Mouse (Mus musculus): ENCODE results near the gene Ddost. TPM values are rescaled to one million over a fixed set of nuclear protein-coding genes. Genes with fewer than 3 reads are reported as not detected.
A peak's percentile ranks its signal among the peaks of the same experiment; 100 is the strongest.

The Ddost gene
- polyA plus RNA-seq, 1 experiment from 2014 or later, result 277 TPM

DNA sequence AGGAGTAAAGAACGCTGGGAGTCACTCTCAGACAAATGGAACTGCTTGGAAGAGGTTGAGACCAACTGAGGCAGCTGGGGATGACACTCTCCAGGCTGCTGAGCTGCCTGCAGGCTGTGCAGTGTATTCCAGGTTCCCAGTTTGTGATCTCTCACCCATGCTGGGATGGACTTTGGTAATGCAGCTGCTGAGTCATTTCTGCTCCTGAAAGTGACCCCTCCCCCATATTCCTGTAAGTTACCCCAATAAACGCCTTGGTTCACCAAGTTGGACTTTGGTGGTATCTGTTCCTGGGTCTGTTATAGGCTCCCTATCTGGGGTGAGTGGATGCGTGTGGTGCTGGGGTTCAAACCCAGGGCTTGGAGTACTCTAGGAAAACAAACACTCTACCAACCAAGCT lies 53.6 kb downstream of the Ddost start:
- Histone ChIP-seq H3K27me3 (ENCODE audit: control insufficient read depth, insufficient read depth, low read length) (no peaks in the 10 kb centered on the region; the same call in 1 of the 2 replicates), H3K4me2 (ENCODE audit: low read length) (no peak overlapping the region), H3K9me3 (ENCODE audit: control insufficient read depth, low read length) (no peaks in the 10 kb centered on the region), H3K27ac (replicated peaks in 1 of 2; ENCODE audit: control insufficient read depth in 1 of 2, insufficient read depth in 1 of 2, low read depth in 2 of 2, low read length in 2 of 2) (no peak overlapping the region), H3K9ac (ENCODE audit: low read length) (no peak overlapping the region), H3K36me3 (ENCODE audit: control insufficient read depth, insufficient read depth, low read length) (no peaks in the 10 kb centered on the region), H3K4me1 (ENCODE audit: control insufficient read depth in 2 of 2, insufficient read depth in 2 of 2, low read length in 2 of 2) (peaks cover 0 to 4% of the 10 kb centered on the region in 2 experiments; a peak in 2 of 4 replicates), H3K4me3 (ENCODE audit: control insufficient read depth in 1 of 2, insufficient read depth in 1 of 2, low read depth in 1 of 2, low read length in 2 of 2) (no peak overlapping the region)
- ATAC-seq (ENCODE audit: insufficient number of reproducible peaks, insufficient read depth, low FRiP score, low read depth), result no peak
- 77% methylated on average over 3 of the region's 3 CpGs for WGBS

DNA sequence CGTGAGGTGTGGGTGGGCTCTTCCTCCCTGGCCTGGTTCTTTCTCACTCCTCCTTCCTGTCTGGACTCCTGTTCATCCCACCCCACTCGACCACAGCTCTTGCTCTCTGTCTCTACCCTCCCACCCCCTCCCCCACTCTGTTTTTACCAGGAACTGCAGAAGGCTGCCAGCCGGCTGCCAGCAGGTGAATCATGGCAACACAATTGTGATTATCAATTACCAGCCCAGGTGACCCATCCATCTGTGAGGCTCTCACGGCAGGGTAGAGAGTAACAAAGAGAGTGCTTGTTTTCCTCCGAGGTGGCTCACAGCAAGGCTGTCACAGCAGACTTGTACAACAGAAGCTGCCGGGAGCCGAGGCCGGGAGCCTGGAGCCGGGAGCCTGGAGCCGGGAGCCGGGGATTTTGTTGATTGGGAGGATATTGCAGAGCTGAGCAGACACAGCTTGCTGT lies 56.9 kb downstream of the Ddost start:
- WGBS, result 17% methylated on average over 11 of the region's 11 CpGs
- Histone ChIP-seq H3K36me3 (ENCODE audit: control insufficient read depth, insufficient read depth, low read length) (no peaks in the 10 kb centered on the region), H3K4me2 (ENCODE audit: low read length) (no peak overlapping the region), H3K4me1 (ENCODE audit: control insufficient read depth in 2 of 2, insufficient read depth in 2 of 2, low read length in 2 of 2) (no peaks in the 10 kb centered on the region; a peak in 1 of 4 replicates), H3K9me3 (ENCODE audit: control insufficient read depth, low read length) (no peaks in the 10 kb centered on the region), H3K27ac (replicated peaks in 1 of 2; ENCODE audit: control insufficient read depth in 1 of 2, insufficient read depth in 1 of 2, low read depth in 2 of 2, low read length in 2 of 2) (no peak overlapping the region), H3K27me3 (ENCODE audit: control insufficient read depth, insufficient read depth, low read length) (no peaks in the 10 kb centered on the region; the same call in 1 of the 2 replicates), H3K4me3 (ENCODE audit: control insufficient read depth in 1 of 2, insufficient read depth in 1 of 2, low read depth in 1 of 2, low read length in 2 of 2) (no peak overlapping the region), H3K9ac (ENCODE audit: low read length) (0 out of 2 replicates have a peak overlapping the region, but pooled peaks have one; percentile 11)
- ATAC-seq (ENCODE audit: insufficient number of reproducible peaks, insufficient read depth, low FRiP score, low read depth), result no peak

Small RNAs within 50 kb of the gene (microRNA-seq; reads per million reads assigned to microRNA genes)
- gene Gm27646 (not detected), gene Mir7019 (2.5 reads per million)

Other genes with a start within 250 kb of the Ddost start
- 103 and 108 TPM in 2 replicates for gene Hp1bp3, start 88.4 kb upstream of the Ddost start, polyA plus RNA-seq (2014; fragmentation: Nextera tagmentation; extraction: Ambion mirVana)
- 0.19 and 0.34 TPM in 2 replicates for gene Sh2d5, start 54.3 kb upstream of the Ddost start, polyA plus RNA-seq (2014; fragmentation: Nextera tagmentation; extraction: Ambion mirVana)
- 0.16 and 0.58 TPM in 2 replicates for gene Kif17, start 54.3 kb upstream of the Ddost start, polyA plus RNA-seq (2014; fragmentation: Nextera tagmentation; extraction: Ambion mirVana)
- gene Pink1, start 21.6 kb downstream of the Ddost start, polyA plus RNA-seq (2014; fragmentation: Nextera tagmentation; extraction: Ambion mirVana), result 43.2 and 50.9 TPM in 2 replicates
- gene Cda, start 63.3 kb downstream of the Ddost start, polyA plus RNA-seq (2014; fragmentation: Nextera tagmentation; extraction: Ambion mirVana), result 11.5 and 14.1 TPM in 2 replicates
- not detected in 2 replicates for gene Fam43b, start 91.8 kb downstream of the Ddost start, polyA plus RNA-seq (2014; fragmentation: Nextera tagmentation; extraction: Ambion mirVana)
- gene Mul1, start 129.9 kb downstream of the Ddost start, polyA plus RNA-seq (2014; fragmentation: Nextera tagmentation; extraction: Ambion mirVana), result 17.1 and 19.2 TPM in 2 replicates
- 1.1 and 1.4 TPM in 2 replicates for gene Camk2n1, start 149.6 kb downstream of the Ddost start, polyA plus RNA-seq (2014; fragmentation: Nextera tagmentation; extraction: Ambion mirVana)